Mouse (Mus musculus) liver, embryonic 15.5 days (tissue): ENCODE data around the gene Svs3b. TPM values are rescaled to one million over a fixed set of nuclear protein-coding genes. Genes with fewer than 3 reads are reported as not detected.

ENCODE experiments used
- polyA plus RNA-seq: library from polyadenylated mRNA; unstranded; fragments of >200 nt; fragmentation: Nextera tagmentation; extraction: Ambion mirVana; gene quantifications from 2 replicates; pipeline ENCODE4 v1.2.1, GENCODE M21; 2015

Gene Svs3b
- polyA plus RNA-seq, 1 experiment from 2014 or later = not detected

Other genes with a start within 250 kb of the Svs3b start
- 0.32 and 0.54 TPM in 2 replicates for gene Pabpc1l, start 231.2 kb downstream of the Svs3b start, polyA plus RNA-seq
- gene Stk4, start 186.3 kb downstream of the Svs3b start, polyA plus RNA-seq = 12.4 and 14.3 TPM in 2 replicates
- gene Tomm34, start 185.5 kb downstream of the Svs3b start, polyA plus RNA-seq = 19.1 and 20.9 TPM in 2 replicates
- gene Kcns1, start 85.5 kb downstream of the Svs3b start, polyA plus RNA-seq = not detected in 2 replicates
- not detected in 2 replicates for gene Wfdc5, start 73.9 kb downstream of the Svs3b start, polyA plus RNA-seq
- gene Wfdc12, start 66.0 kb downstream of the Svs3b start, polyA plus RNA-seq = not detected in 2 replicates
- not detected in 2 replicates for gene Wfdc15a, start 56.5 kb downstream of the Svs3b start, polyA plus RNA-seq
- 0.22 TPM in 1 of 2 replicates, not detected in the other for gene Wfdc15b, start 35.0 kb downstream of the Svs3b start, polyA plus RNA-seq
- gene Svs2, start 18.2 kb downstream of the Svs3b start, polyA plus RNA-seq = not detected in 2 replicates
- gene Svs4, start 21.8 kb upstream of the Svs3b start, polyA plus RNA-seq = not detected in 2 replicates
- gene Svs3a, start 32.6 kb upstream of the Svs3b start, polyA plus RNA-seq = not detected in 2 replicates
- not detected in 2 replicates for gene Svs6, start 60.1 kb upstream of the Svs3b start, polyA plus RNA-seq
- gene Svs5, start 76.1 kb upstream of the Svs3b start, polyA plus RNA-seq = not detected in 2 replicates
- 21.3 and 24.2 TPM in 2 replicates for gene Slpi, start 132.5 kb upstream of the Svs3b start, polyA plus RNA-seq
- gene Rbpjl, start 146.5 kb upstream of the Svs3b start, polyA plus RNA-seq = 0.07 and 0.63 TPM in 2 replicates
- 0.28 and 0.32 TPM in 2 replicates for gene Matn4, start 148.5 kb upstream of the Svs3b start, polyA plus RNA-seq
- 55.0 and 63.3 TPM in 2 replicates for gene Sdc4, start 187.2 kb upstream of the Svs3b start, polyA plus RNA-seq
- gene Sys1, start 200.3 kb upstream of the Svs3b start, polyA plus RNA-seq = 27.1 and 29.7 TPM in 2 replicates
- 5.0 TPM in 1 of 2 replicates, not detected in the other for gene Gm20458, start 204.3 kb upstream of the Svs3b start, polyA plus RNA-seq
- not detected in 2 replicates for gene Trp53tg5, start 217.1 kb upstream of the Svs3b start, polyA plus RNA-seq
- 2.2 and 6.2 TPM in 2 replicates for gene Dbndd2, start 229.5 kb upstream of the Svs3b start, polyA plus RNA-seq
- 23.6 and 25.9 TPM in 2 replicates for gene Pigt, start 240.9 kb upstream of the Svs3b start, polyA plus RNA-seq